Mouse (Mus musculus): ENCODE measurements around the gene Tk1.

DNA sequence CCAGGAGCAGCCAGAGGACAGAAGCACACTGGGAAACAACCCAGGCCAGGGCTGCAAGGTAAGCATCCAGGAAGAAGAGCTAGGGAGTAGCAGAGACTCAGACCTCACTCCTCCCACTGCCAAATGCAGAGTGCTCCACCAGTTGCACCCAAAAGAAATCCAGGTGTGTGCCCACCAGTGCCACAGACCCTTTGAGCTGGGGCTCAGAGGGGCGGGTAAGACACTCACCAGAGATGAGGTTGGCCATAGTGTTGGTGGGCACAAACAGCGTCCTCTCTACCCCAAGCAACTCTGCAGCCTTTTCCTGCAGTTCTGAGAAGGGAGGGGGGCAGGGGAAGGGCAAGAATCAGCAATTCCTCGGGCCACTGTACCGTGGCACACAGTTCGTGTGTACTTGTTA is 45.5 kb upstream of the Tk1 start:
- no peak for TF ChIP-seq CTCF (IDR thresholded peaks at IDR 0.05; ENCODE audit: extremely low read depth, insufficient read depth, insufficient read length, insufficient replicate concordance)
- TF ChIP-seq POLR2A (IDR thresholded peaks at IDR 0.05; ENCODE audit: low read depth, low read length), result no peak
